ENCODE assay signal across 14 mouse cellular contexts in the genomic region with DNA sequence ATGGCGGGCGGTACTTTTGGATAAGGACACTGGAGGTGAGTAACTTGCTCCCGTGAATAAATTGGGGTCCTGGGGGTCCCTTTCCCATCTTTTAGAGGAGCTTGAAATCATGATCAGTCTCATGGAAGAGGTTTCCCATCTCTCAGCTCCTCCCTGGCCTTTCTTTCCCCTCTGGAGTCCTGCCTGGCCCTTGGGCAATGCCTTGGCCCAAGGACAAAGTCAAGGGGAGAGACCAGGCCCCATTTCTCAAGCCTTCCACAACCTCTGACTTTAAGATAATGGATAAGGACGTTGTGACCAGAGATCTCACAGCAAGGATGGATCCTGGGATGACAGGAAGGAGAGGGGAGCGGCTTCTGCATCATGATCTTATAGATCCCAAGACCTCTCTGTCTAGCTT. TPM values are rescaled to one million over a fixed set of nuclear protein-coding genes. Genes with fewer than 3 reads are reported as not detected.
DNase-seq lines count a peak whose midpoint lies in the region; ATAC-seq and TF ChIP-seq lines count a peak whose summit lies in the region.
"Had no signal": no experiment of that assay in that cellular context is flagged by ENCODE, and none has a peak within 500 bp of the region (broad histone marks: within the 10 kb centered on the region; RNA-seq: fewer than 3 reads in every experiment).

No protein-coding gene starts in this region.

- 0 out of 2 replicates have a peak overlapping the region, but pooled peaks have one; percentile 0 for H3K27ac ChIP-seq in heart, postnatal 0 days (ENCODE audit: low read depth)
- H3K27ac ChIP-seq in midbrain, embryonic 11.5 days (ENCODE audit: low read depth, low read length): no peak overlapping the region
- H3K27ac ChIP-seq in midbrain, embryonic 15.5 days: no peak overlapping the region
- peak overlapping the region; percentile 96 for H3K27ac ChIP-seq in embryonic fibroblast, embryonic 13.5 days (ENCODE audit: insufficient read depth, low read length)
- H3K27ac ChIP-seq: hindbrain, embryonic 12.5 days; midbrain, embryonic 13.5 days had no signal

- ATAC-seq in heart, postnatal 0 days (ENCODE audit: insufficient read depth, low read depth): no peak
- ATAC-seq in midbrain, embryonic 11.5 days (ENCODE audit: low FRiP score): no peak
- ATAC-seq in midbrain, embryonic 15.5 days (replicated peaks): no peak
- no peak for ATAC-seq in frontal cortex, adult (ENCODE audit: low TSS enrichment)

- peaks cover 17% of the 10 kb centered on the region; the same call in 1 of the 2 replicates for H3K4me1 ChIP-seq in heart, postnatal 0 days (ENCODE audit: control insufficient read depth, insufficient read depth)
- H3K4me1 ChIP-seq in midbrain, embryonic 11.5 days (ENCODE audit: control insufficient read depth, insufficient read depth, low read length): no peaks in the 10 kb centered on the region
- H3K4me1 ChIP-seq in midbrain, embryonic 15.5 days: no peaks in the 10 kb centered on the region
- peaks cover 12% of the 10 kb centered on the region for H3K4me1 ChIP-seq in embryonic fibroblast, embryonic 13.5 days (ENCODE audit: control insufficient read depth, insufficient read depth, low read length)
- H3K4me1 ChIP-seq: hindbrain, embryonic 12.5 days; midbrain, embryonic 13.5 days had no signal

- TF ChIP-seq CTCF in heart, postnatal 0 days (IDR thresholded peaks at IDR 0.05; ENCODE audit: low read depth): no peak
- TF ChIP-seq CTCF in embryonic fibroblast, embryonic 13.5 days (IDR thresholded peaks at IDR 0.05; ENCODE audit: borderline replicate concordance, insufficient read depth, low read length): no peak

- no peak overlapping the region; the same call in 1 of the 2 replicates for H3K9ac ChIP-seq in heart, postnatal 0 days (replicated peaks; ENCODE audit: low read depth, low read length)
- no peak overlapping the region for H3K9ac ChIP-seq in midbrain, embryonic 11.5 days (ENCODE audit: low read length)
- H3K9ac ChIP-seq in midbrain, embryonic 15.5 days: no peak overlapping the region
- H3K9ac ChIP-seq: hindbrain, embryonic 12.5 days; midbrain, embryonic 13.5 days had no signal

- H3K27me3 ChIP-seq in heart, postnatal 0 days (ENCODE audit: control insufficient read depth, insufficient read depth, low read length): no peaks in the 10 kb centered on the region
- H3K27me3 ChIP-seq in midbrain, embryonic 11.5 days (ENCODE audit: control insufficient read depth, insufficient read depth, low read length): no peaks in the 10 kb centered on the region
- no peaks in the 10 kb centered on the region; the same call in 1 of the 2 replicates for H3K27me3 ChIP-seq in midbrain, embryonic 15.5 days (replicated peaks)
- H3K27me3 ChIP-seq: hindbrain, embryonic 12.5 days; midbrain, embryonic 13.5 days; Patski had no signal

- 80% methylated on average over 5 of the region's 5 CpGs for WGBS in heart, postnatal 0 days
- whole genome bisulfite sequencing in midbrain, embryonic 11.5 days: 84% methylated on average over 5 of the region's 5 CpGs
- 86% methylated on average over 5 of the region's 5 CpGs for WGBS in midbrain, embryonic 15.5 days

- DNase-seq in adrenal gland, adult 2 months: peak; percentile 37
- no peak for DNase-seq in adrenal gland, postnatal 25 days
- no peak for DNase-seq in heart, postnatal 0 days (ENCODE audit: low spot score)
- DNase-seq in heart, adult 18-20 months: no peak
- DNase-seq in midbrain, embryonic 11.5 days (ENCODE audit: low spot score, missing footprints): peak; percentile 78

- TF ChIP-seq POLR2A in embryonic fibroblast, embryonic 13.5 days (IDR thresholded peaks at IDR 0.05; ENCODE audit: low read depth, low read length): no peak; the same call in 1 of the 2 replicates

- no peaks in the 10 kb centered on the region for H3K9me3 ChIP-seq in heart, postnatal 0 days (replicated peaks; ENCODE audit: control insufficient read depth, low read length)
- H3K9me3 ChIP-seq in midbrain, embryonic 11.5 days (ENCODE audit: control insufficient read depth, low read length): no peaks in the 10 kb centered on the region
- no peaks in the 10 kb centered on the region for H3K9me3 ChIP-seq in midbrain, embryonic 15.5 days
- H3K9me3 ChIP-seq: hindbrain, embryonic 12.5 days; midbrain, embryonic 13.5 days had no signal

- no peak overlapping the region for H3K4me2 ChIP-seq in heart, postnatal 0 days (ENCODE audit: low read depth, low read length)
- H3K4me2 ChIP-seq in midbrain, embryonic 11.5 days: no peak overlapping the region
- no peak overlapping the region for H3K4me2 ChIP-seq in midbrain, embryonic 15.5 days
- H3K4me2 ChIP-seq: hindbrain, embryonic 12.5 days; liver, embryonic 11.5 days; midbrain, embryonic 13.5 days had no signal

- TF ChIP-seq EP300 in heart, postnatal 0 days (IDR thresholded peaks at IDR 0.05; ENCODE audit: low read depth): no peak

- no peaks in the 10 kb centered on the region; the same call in 1 of the 2 replicates for H3K36me3 ChIP-seq in heart, postnatal 0 days (replicated peaks; ENCODE audit: control insufficient read depth, insufficient read depth, low read length)
- no peaks in the 10 kb centered on the region for H3K36me3 ChIP-seq in midbrain, embryonic 11.5 days (ENCODE audit: control insufficient read depth, insufficient read depth, low read length)
- no peaks in the 10 kb centered on the region for H3K36me3 ChIP-seq in midbrain, embryonic 15.5 days (replicated peaks)
- H3K36me3 ChIP-seq: hindbrain, embryonic 12.5 days; midbrain, embryonic 13.5 days had no signal

- H3K4me3 ChIP-seq in heart, postnatal 0 days (ENCODE audit: low read depth, low read length): no peak overlapping the region
- H3K4me3 ChIP-seq in midbrain, embryonic 11.5 days (ENCODE audit: low read depth, low read length): no peak overlapping the region
- H3K4me3 ChIP-seq in midbrain, embryonic 15.5 days: no peak overlapping the region
- no peak overlapping the region for H3K4me3 ChIP-seq in embryonic fibroblast, embryonic 13.5 days (ENCODE audit: insufficient read depth, low read length)
- H3K4me3 ChIP-seq: erythroblast, embryonic 14.5 days; hindbrain, embryonic 12.5 days; midbrain, embryonic 13.5 days had no signal

RNA-seq across cellular contexts. Expression of a gene that starts 49.2 kb away (rescaled TPM):
- 10 to 100 TPM; 87.9 to 93.4 TPM for total RNA-seq in adrenal gland, adult 2 months (2021)
- polyA plus RNA-seq in adrenal gland, adult 2 months (2012; rRNA removed): 20.0 and 32.7 TPM in 2 replicates
- total RNA-seq in adrenal gland, postnatal 25 days (2021): 89.8 and 98.3 TPM in 2 replicates
- 46.7 and 53.0 TPM in 2 replicates for total RNA-seq in heart, postnatal 0 days (2014; rRNA removed; ENCODE audit: low replicate concordance)
- polyA plus RNA-seq in heart, postnatal 0 days (2015; fragmentation: Nextera tagmentation; extraction: Ambion mirVana): 39.7 and 41.6 TPM in 2 replicates
- 10 to 100 TPM; 38.9 to 42.8 TPM for total RNA-seq in heart, adult 18-20 months (2021)
- 50.0 and 50.2 TPM in 2 replicates for polyA plus RNA-seq in midbrain, embryonic 11.5 days (2014; fragmentation: Nextera tagmentation; extraction: Ambion mirVana)
- 23.9 and 25.7 TPM in 2 replicates for polyA plus RNA-seq in midbrain, embryonic 15.5 days (2015; fragmentation: Nextera tagmentation; extraction: Ambion mirVana)
- polyA plus RNA-seq in embryonic fibroblast, embryonic 13.5 days (2011; ENCODE audit: insufficient read length, low read depth, missing spikeins): 230 and 242 TPM in 2 replicates
- total RNA-seq: megakaryocyte progenitor cell, adult 5-6 weeks had no signal

Comparison
In these comparisons a context has a peak if more than half of its experiments do, and no peak if none do; other contexts are left out.
1. DNase-seq: peak in adrenal gland, adult 2 months (single experiment) and midbrain, embryonic 11.5 days (single experiment); none in adrenal gland, postnatal 25 days (single experiment), heart, postnatal 0 days (single experiment) and heart, adult 18-20 months (0 of 2).
2. H3K27ac ChIP-seq: peak in heart, postnatal 0 days (single experiment) and embryonic fibroblast, embryonic 13.5 days (single experiment); none in midbrain, embryonic 11.5 days (single experiment) and midbrain, embryonic 15.5 days (single experiment).